8 mouse cellular contexts compared by ENCODE assay signal in genomic region chr11:69795168-69795982, GRCm38 (mm10). TPM values are rescaled to one million over a fixed set of nuclear protein-coding genes. Genes with fewer than 3 reads are reported as not detected.
DNase-seq lines count a peak whose midpoint lies in the region; ATAC-seq and TF ChIP-seq lines count a peak whose summit lies in the region.

TSS of gene Chrnb1 (minus strand) at chr11:69795943.

- TF ChIP-seq CTCF in brain, embryonic 14.5 days (IDR thresholded peaks at IDR 0.05; ENCODE audit: borderline replicate concordance, extremely low read depth, insufficient read depth, insufficient read length): no peak
- TF ChIP-seq CTCF in liver, adult 2 months (IDR thresholded peaks at IDR 0.05; ENCODE audit: low read depth, low read length): no peak

- no peaks in the 10 kb centered on the region for H3K79me2 ChIP-seq in liver, adult 2 months (ENCODE audit: control insufficient read depth, insufficient read depth, low read length)
- no peaks in the 10 kb centered on the region for H3K79me2 ChIP-seq in myocyte (ENCODE audit: control insufficient read depth, insufficient read depth)

- no peak within 1 kb of the TSS for H3ac ChIP-seq in myocyte (ENCODE audit: control insufficient read depth, insufficient read length)

- H3K4me2 ChIP-seq in heart, embryonic 11.5 days: peak within 1 kb of the TSS; percentile 86
- peak within 1 kb of the TSS; percentile 96 for H3K4me2 ChIP-seq in kidney, embryonic 16.5 days (replicated peaks; ENCODE audit: low read depth, low read length)
- H3K4me2 ChIP-seq in myocyte (ENCODE audit: low read depth): peak within 1 kb of the TSS; percentile 98
- peak within 1 kb of the TSS; percentile 96 for H3K4me2 ChIP-seq in stomach, embryonic 15.5 days

- peak; percentile 93 for ATAC-seq in heart, embryonic 11.5 days (replicated peaks; ENCODE audit: insufficient number of reproducible peaks, low FRiP score, low TSS enrichment)
- peak; percentile 97 for ATAC-seq in kidney, embryonic 16.5 days (ENCODE audit: low FRiP score, low TSS enrichment)
- peak; percentile 98 for ATAC-seq in stomach, embryonic 15.5 days (ENCODE audit: insufficient read depth, low FRiP score, low read depth)

- H3K36me3 ChIP-seq in erythroblast, embryonic 14.5 days (ENCODE audit: control insufficient read depth): no peaks in the 10 kb centered on the region
- H3K36me3 ChIP-seq in heart, embryonic 11.5 days (ENCODE audit: control insufficient read depth, insufficient read depth, low read length): no peaks in the 10 kb centered on the region
- no peaks in the 10 kb centered on the region for H3K36me3 ChIP-seq in kidney, embryonic 16.5 days (ENCODE audit: insufficient read depth, low read length)
- H3K36me3 ChIP-seq in liver, adult 2 months (ENCODE audit: control insufficient read depth, insufficient read depth, low read length): no peaks in the 10 kb centered on the region
- peaks cover 21% of the 10 kb centered on the region for H3K36me3 ChIP-seq in myocyte (ENCODE audit: control insufficient read depth, insufficient read depth)
- no peaks in the 10 kb centered on the region for H3K36me3 ChIP-seq in stomach, embryonic 15.5 days

- peak; percentile 95 for DNase-seq in CD4-positive helper T cell, adult 2 months (ENCODE audit: low read depth, low spot score)
- peak; percentile 97 for DNase-seq in brain, embryonic 14.5 days (ENCODE audit: low read depth)
- peak; percentile 98 for DNase-seq in liver, adult 2 months (ENCODE audit: extremely low read depth, low read depth, low spot score)

- H3K9ac ChIP-seq in heart, embryonic 11.5 days (ENCODE audit: low read depth, low read length): peak within 1 kb of the TSS; percentile 70
- H3K9ac ChIP-seq in kidney, embryonic 16.5 days (replicated peaks; ENCODE audit: low read length): peak within 1 kb of the TSS; percentile 73
- H3K9ac ChIP-seq in liver, adult 2 months (ENCODE audit: low read depth, low read length): no peak within 1 kb of the TSS
- no peak within 1 kb of the TSS for H3K9ac ChIP-seq in stomach, embryonic 15.5 days

- H3K9me3 ChIP-seq in erythroblast, embryonic 14.5 days (ENCODE audit: control insufficient read depth, low read length): peaks cover 9% of the 10 kb centered on the region; the same call in 1 of the 2 replicates
- H3K9me3 ChIP-seq in heart, embryonic 11.5 days (replicated peaks; ENCODE audit: control insufficient read depth, low read length): no peaks in the 10 kb centered on the region
- no peaks in the 10 kb centered on the region for H3K9me3 ChIP-seq in kidney, embryonic 16.5 days (ENCODE audit: low read length)
- H3K9me3 ChIP-seq in stomach, embryonic 15.5 days: no peaks in the 10 kb centered on the region

- H3K27me3 ChIP-seq in erythroblast, embryonic 14.5 days (ENCODE audit: control insufficient read depth): peaks cover 74% of the 10 kb centered on the region
- peaks cover 31% of the 10 kb centered on the region for H3K27me3 ChIP-seq in heart, embryonic 11.5 days (ENCODE audit: control insufficient read depth, insufficient read depth, low read length)
- peaks cover 5% of the 10 kb centered on the region; the same call in 1 of the 2 replicates for H3K27me3 ChIP-seq in kidney, embryonic 16.5 days (ENCODE audit: insufficient read depth, low read length)
- no peaks in the 10 kb centered on the region for H3K27me3 ChIP-seq in liver, adult 2 months (ENCODE audit: control insufficient read depth, insufficient read depth, low read length)
- H3K27me3 ChIP-seq in myocyte (ENCODE audit: control insufficient read depth, insufficient read depth, insufficient read length): no peaks in the 10 kb centered on the region
- no peaks in the 10 kb centered on the region for H3K27me3 ChIP-seq in stomach, embryonic 15.5 days (replicated peaks)

- H3K4me3 ChIP-seq in erythroblast, embryonic 14.5 days (replicated peaks): peak within 1 kb of the TSS; percentile 63
- H3K4me3 ChIP-seq in heart, embryonic 11.5 days (ENCODE audit: low read depth, low read length): peak within 1 kb of the TSS; percentile 47
- H3K4me3 ChIP-seq in kidney, embryonic 16.5 days (ENCODE audit: low read length): peak within 1 kb of the TSS; percentile 62
- peak within 1 kb of the TSS; percentile 54 for H3K4me3 ChIP-seq in liver, adult 2 months (ENCODE audit: insufficient read depth, low read depth, low read length)
- H3K4me3 ChIP-seq in myocyte: peak within 1 kb of the TSS; percentile 40
- H3K4me3 ChIP-seq in stomach, embryonic 15.5 days (replicated peaks): peak within 1 kb of the TSS; percentile 44

- peaks cover 24% of the 10 kb centered on the region for H3K4me1 ChIP-seq in erythroblast, embryonic 14.5 days (ENCODE audit: control insufficient read depth)
- H3K4me1 ChIP-seq in heart, embryonic 11.5 days (ENCODE audit: control insufficient read depth, insufficient read depth, low read length): peaks cover 8% of the 10 kb centered on the region
- H3K4me1 ChIP-seq in kidney, embryonic 16.5 days (ENCODE audit: insufficient read depth, low read length): peaks cover 20% of the 10 kb centered on the region
- 0 out of 2 replicates have a peak, but pooled peaks cover 3% of the 10 kb centered on the region for H3K4me1 ChIP-seq in liver, adult 2 months (ENCODE audit: control insufficient read depth, insufficient read depth, low read length)
- peaks cover 16% of the 10 kb centered on the region for H3K4me1 ChIP-seq in stomach, embryonic 15.5 days

- WGBS in heart, embryonic 11.5 days (ENCODE audit: insufficient replicate concordance): 2% methylated on average over 52 of the region's 52 CpGs
- WGBS in kidney, embryonic 16.5 days: 2% methylated on average over 52 of the region's 52 CpGs
- WGBS in liver, adult 2 months: 2% methylated on average over 52 of the region's 52 CpGs
- under 1% methylated on average over 52 of the region's 52 CpGs for WGBS in stomach, embryonic 15.5 days

- TF ChIP-seq POLR2A in brain, embryonic 14.5 days (IDR thresholded peaks at IDR 0.05; ENCODE audit: borderline replicate concordance, extremely low read depth, insufficient read depth, insufficient read length, poor library complexity, severe bottlenecking): no peak
- TF ChIP-seq POLR2A in liver, adult 2 months (IDR thresholded peaks at IDR 0.05; ENCODE audit: extremely low read depth, insufficient read depth, low read length): 0 out of 2 replicates have a peak, but pooled peaks have one; percentile 23
- TF ChIP-seq POLR2A in myocyte (IDR thresholded peaks at IDR 0.05; ENCODE audit: insufficient read length, low read depth): peak; percentile 93

- no peak within 1 kb of the TSS for H3K27ac ChIP-seq in heart, embryonic 11.5 days (ENCODE audit: low read depth, low read length)
- H3K27ac ChIP-seq in kidney, embryonic 16.5 days (ENCODE audit: low read length): 0 out of 2 replicates have a peak within 1 kb of the TSS, but pooled peaks have one; percentile 43
- no peak within 1 kb of the TSS for H3K27ac ChIP-seq in liver, adult 2 months (replicated peaks; ENCODE audit: insufficient read depth, low read depth, low read length)
- no peak within 1 kb of the TSS for H3K27ac ChIP-seq in stomach, embryonic 15.5 days

TF ChIP-seq in myocyte, 11 proteins besides CTCF, POLR2A, EP300 and RAD21:
- TF ChIP-seq TCF3 (IDR thresholded peaks at IDR 0.05; ENCODE audit: insufficient read length, low read depth): peak; percentile 39
- peak in 2 of 3 experiments; percentile 89 to 95 for TF ChIP-seq MYOG (IDR thresholded peaks at IDR 0.05; ENCODE audit: control insufficient read depth in 1 of 3, insufficient read depth in 1 of 3, insufficient read length in 2 of 3, low read depth in 2 of 3)
- no peak for TF ChIP-seq CEBPB (IDR thresholded peaks at IDR 0.05; ENCODE audit: insufficient read depth, poor library complexity, severe bottlenecking)
- TF ChIP-seq REST (IDR thresholded peaks at IDR 0.05; ENCODE audit: insufficient read depth, insufficient read length): no peak
- no peak for TF ChIP-seq MAX (IDR thresholded peaks at IDR 0.05; ENCODE audit: low read depth)
- no peak for TF ChIP-seq E2F4 (IDR thresholded peaks at IDR 0.05; ENCODE audit: insufficient read depth)
- TF ChIP-seq MYOD1 (IDR thresholded peaks at IDR 0.05; ENCODE audit: control insufficient read depth in 1 of 3, insufficient read length in 2 of 3, low read depth in 2 of 3): peak in 2 of 3 experiments; percentile 92 to 95
- TF ChIP-seq TCF12 (IDR thresholded peaks at IDR 0.05; ENCODE audit: insufficient read depth, poor library complexity, severe bottlenecking): peak; percentile 46
- no peak for TF ChIP-seq USF1 (IDR thresholded peaks at IDR 0.05; ENCODE audit: low read depth)
- TF ChIP-seq POLR2AphosphoS2 (IDR thresholded peaks at IDR 0.05; ENCODE audit: insufficient read length, low read depth): peak; percentile 90
- TF ChIP-seq SRF (IDR thresholded peaks at IDR 0.05; ENCODE audit: control insufficient read depth, insufficient read length, low read depth): no peak

RNA-seq across cellular contexts. Expression of gene Chrnb1, which starts in this region (rescaled TPM):
- polyA plus RNA-seq in brain, embryonic 14.5 days (2012; rRNA removed): 3.0 and 4.2 TPM in 2 replicates
- not detected in 2 replicates for polyA plus RNA-seq in erythroblast, embryonic 14.5 days (2012)
- 3.7 and 4.5 TPM in 2 replicates for polyA plus RNA-seq in heart, embryonic 11.5 days (2014; fragmentation: Nextera tagmentation; extraction: Ambion mirVana)
- polyA plus RNA-seq in kidney, embryonic 16.5 days (2015; fragmentation: Nextera tagmentation; extraction: Ambion mirVana): 12.9 and 13.8 TPM in 2 replicates
- total RNA-seq in liver, adult 2 months (2014; rRNA removed): 0.46 and 0.54 TPM in 2 replicates
- polyA plus RNA-seq in liver, adult 2 months (2012; rRNA removed): 0.28 and 0.35 TPM in 2 replicates
- 95.3 TPM for polyA plus RNA-seq in myocyte (2012; fragmentation: generic; extraction: Trizol)
- polyA plus RNA-seq in stomach, embryonic 15.5 days (2015; fragmentation: Nextera tagmentation; extraction: Ambion mirVana): 5.1 and 6.0 TPM in 2 replicates

Comparison
In these comparisons a context has a peak if more than half of its experiments do, and no peak if none do; other contexts are left out.
1. Peak in DNase-seq and H3K4me3 ChIP-seq in liver, adult 2 months; RNA of the gene not detected or under 1 TPM.
2. H3K9ac ChIP-seq: peak in heart, embryonic 11.5 days (single experiment) and kidney, embryonic 16.5 days (single experiment); none in liver, adult 2 months (single experiment) and stomach, embryonic 15.5 days (single experiment).
3. Peak in every context shown above with its lines, with median percentiles within 50 percentile points of each other: DNase-seq, H3K4me3 ChIP-seq, ATAC-seq and H3K4me2 ChIP-seq.